Mouse (Mus musculus): Measurements from ENCODE around the gene Zfp638. TPM values are rescaled to one million over a fixed set of nuclear protein-coding genes. Genes with fewer than 3 reads are reported as not detected.

The Zfp638 gene
- polyA plus RNA-seq, 1 experiment: 12.6 TPM

DNA sequence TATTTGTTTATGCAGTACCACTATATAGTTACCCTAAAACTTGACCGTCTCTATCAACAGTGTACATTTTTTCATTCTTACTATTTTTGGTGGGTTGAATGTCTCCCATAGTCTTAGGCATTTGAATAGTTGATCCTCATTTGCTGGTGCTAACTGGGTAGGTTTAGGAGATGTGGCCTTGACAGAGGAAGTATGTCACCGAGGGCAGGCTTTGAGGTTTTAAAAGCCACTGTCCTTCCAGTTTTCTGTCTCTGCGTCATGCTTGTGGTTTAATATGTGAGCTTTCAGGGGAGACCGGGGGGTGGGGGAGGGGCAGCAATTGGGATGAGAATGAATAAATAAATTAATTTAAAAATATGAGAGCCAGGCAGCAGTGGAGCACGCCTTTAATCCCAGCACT, 24.3 kb downstream of the Zfp638 start:
- no peak for TF ChIP-seq CTCF (IDR thresholded peaks at IDR 0.05; ENCODE audit: control insufficient read depth, insufficient read depth, insufficient replicate concordance, low read depth, low read length)
- TF ChIP-seq POLR2A (IDR thresholded peaks at IDR 0.05; ENCODE audit: control insufficient read depth, low read depth, low read length): no peak
- no peaks in the 10 kb centered on the region for H3K27me3 ChIP-seq (ENCODE audit: control insufficient read depth, insufficient read depth, low read length)
- H3K4me1 ChIP-seq (ENCODE audit: control insufficient read depth, insufficient read depth, low read length): no peaks in the 10 kb centered on the region
- H3K4me3 ChIP-seq (ENCODE audit: control insufficient read depth, low read depth, low read length): no peak overlapping the region
- H3K36me3 ChIP-seq (ENCODE audit: control insufficient read depth, insufficient read depth, low read length): no peaks in the 10 kb centered on the region
- H3K27ac ChIP-seq (ENCODE audit: control insufficient read depth, insufficient read depth, low read depth, low read length): no peak overlapping the region

DNA sequence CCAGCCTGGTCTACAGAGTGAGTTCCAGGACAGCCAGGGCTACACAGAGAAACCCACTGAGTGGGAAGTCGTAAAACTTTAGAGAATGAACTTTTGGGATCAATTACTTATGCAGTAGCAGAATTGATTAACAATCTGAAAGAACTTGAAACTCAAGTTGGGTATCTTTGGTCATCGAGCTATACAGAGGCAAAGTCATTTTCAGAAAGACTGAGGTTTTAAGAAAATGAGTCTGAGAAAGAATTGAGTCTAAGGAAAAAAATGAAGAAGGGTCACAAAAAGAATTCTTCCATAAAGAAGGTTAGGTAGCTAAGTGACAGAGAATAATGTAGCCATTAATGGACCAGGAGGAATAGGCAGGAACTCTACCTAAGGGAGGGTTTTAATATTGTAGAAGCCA, 24.8 kb downstream of the Zfp638 start:
- H3K27ac ChIP-seq (ENCODE audit: control insufficient read depth, insufficient read depth, low read depth, low read length): no peak overlapping the region
- TF ChIP-seq CTCF (IDR thresholded peaks at IDR 0.05; ENCODE audit: control insufficient read depth, insufficient read depth, insufficient replicate concordance, low read depth, low read length) (no peak), POLR2A (IDR thresholded peaks at IDR 0.05; ENCODE audit: control insufficient read depth, low read depth, low read length) (no peak)

DNA sequence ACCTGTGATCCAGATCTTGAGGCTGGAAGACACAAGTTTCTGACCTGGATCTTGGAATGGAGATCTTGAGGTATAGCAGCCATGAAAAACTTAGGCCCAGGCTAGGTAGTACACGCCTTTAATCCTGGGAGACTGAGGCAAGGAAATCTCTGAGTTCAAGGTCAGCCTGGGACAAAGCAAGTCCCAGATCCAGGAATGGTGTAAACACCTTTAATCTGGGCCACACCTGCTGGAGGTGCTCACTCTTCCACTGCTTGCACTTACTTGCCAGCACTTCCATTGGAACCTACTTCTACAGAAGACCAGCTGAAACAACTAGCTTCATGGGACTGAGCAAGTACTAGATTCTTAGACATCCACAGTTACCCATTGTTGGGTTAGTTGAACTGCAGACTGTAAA, 26.2 kb downstream of the Zfp638 start:
- no peaks in the 10 kb centered on the region for H3K27me3 ChIP-seq (ENCODE audit: control insufficient read depth, insufficient read depth, low read length)
- H3K4me3 ChIP-seq (ENCODE audit: control insufficient read depth, low read depth, low read length): no peak overlapping the region
- no peaks in the 10 kb centered on the region for H3K36me3 ChIP-seq (ENCODE audit: control insufficient read depth, insufficient read depth, low read length)
- no peak overlapping the region for H3K27ac ChIP-seq (ENCODE audit: control insufficient read depth, insufficient read depth, low read depth, low read length)
- no peaks in the 10 kb centered on the region for H3K4me1 ChIP-seq (ENCODE audit: control insufficient read depth, insufficient read depth, low read length)
- TF ChIP-seq CTCF (IDR thresholded peaks at IDR 0.05; ENCODE audit: control insufficient read depth, insufficient read depth, insufficient replicate concordance, low read depth, low read length): no peak
- no peak for TF ChIP-seq POLR2A (IDR thresholded peaks at IDR 0.05; ENCODE audit: control insufficient read depth, low read depth, low read length)

More for the DNA sequence above, 24.8 kb downstream of the Zfp638 start:
- Histone ChIP-seq H3K27me3 (ENCODE audit: control insufficient read depth, insufficient read depth, low read length) (no peaks in the 10 kb centered on the region), H3K36me3 (ENCODE audit: control insufficient read depth, insufficient read depth, low read length) (no peaks in the 10 kb centered on the region), H3K4me3 (ENCODE audit: control insufficient read depth, low read depth, low read length) (no peak overlapping the region), H3K4me1 (ENCODE audit: control insufficient read depth, insufficient read depth, low read length) (no peaks in the 10 kb centered on the region)

DNA sequence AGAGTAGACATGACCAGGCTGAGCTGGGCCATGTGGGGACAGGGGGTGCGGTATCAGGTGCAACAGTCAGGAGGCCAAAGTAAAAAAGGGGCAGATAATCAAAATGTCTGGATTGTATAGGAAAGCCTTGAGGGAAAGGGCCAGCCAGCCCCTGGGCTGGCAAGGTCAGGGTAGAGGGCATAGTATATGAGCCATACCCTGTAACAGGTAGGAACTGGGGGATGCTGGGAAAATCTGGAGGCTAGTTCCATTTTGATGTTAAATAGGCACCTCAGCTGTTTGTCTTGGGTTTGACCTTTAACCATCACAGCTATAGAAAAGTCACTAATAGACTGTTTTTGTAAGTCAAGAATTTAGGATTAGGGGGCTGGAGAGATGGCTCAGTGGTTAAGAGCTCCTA, 26.7 kb downstream of the Zfp638 start:
- Histone ChIP-seq H3K27ac (ENCODE audit: control insufficient read depth, insufficient read depth, low read depth, low read length) (no peak overlapping the region), H3K4me3 (ENCODE audit: control insufficient read depth, low read depth, low read length) (no peak overlapping the region), H3K27me3 (ENCODE audit: control insufficient read depth, insufficient read depth, low read length) (no peaks in the 10 kb centered on the region), H3K36me3 (ENCODE audit: control insufficient read depth, insufficient read depth, low read length) (no peaks in the 10 kb centered on the region), H3K4me1 (ENCODE audit: control insufficient read depth, insufficient read depth, low read length) (no peaks in the 10 kb centered on the region)
- TF ChIP-seq POLR2A (IDR thresholded peaks at IDR 0.05; ENCODE audit: control insufficient read depth, low read depth, low read length) (no peak), CTCF (IDR thresholded peaks at IDR 0.05; ENCODE audit: control insufficient read depth, insufficient read depth, insufficient replicate concordance, low read depth, low read length) (no peak)

DNA sequence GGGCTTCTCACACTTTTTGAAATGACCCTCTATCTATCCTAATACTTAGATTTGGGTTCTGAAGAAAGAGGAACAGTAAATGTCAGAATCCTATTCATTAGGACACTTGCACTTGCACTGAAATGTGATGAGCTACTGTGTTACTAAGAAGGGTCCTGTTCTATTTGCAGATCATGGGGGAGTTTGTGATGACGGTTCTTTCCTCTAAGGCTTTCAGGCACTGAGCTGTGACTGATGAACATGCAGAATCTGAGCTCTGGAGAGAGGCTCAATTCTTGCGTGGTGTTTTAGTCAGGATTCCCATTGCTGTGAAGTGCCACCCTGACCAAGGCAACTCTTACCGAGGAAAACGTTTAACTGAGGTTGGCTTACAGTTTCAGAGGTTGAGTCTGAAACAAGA, 32.2 kb downstream of the Zfp638 start:
- H3K4me1 ChIP-seq (ENCODE audit: control insufficient read depth, insufficient read depth, low read length): no peaks in the 10 kb centered on the region
- no peaks in the 10 kb centered on the region for H3K27me3 ChIP-seq (ENCODE audit: control insufficient read depth, insufficient read depth, low read length)
- no peak overlapping the region for H3K4me3 ChIP-seq (ENCODE audit: control insufficient read depth, low read depth, low read length)
- TF ChIP-seq POLR2A (IDR thresholded peaks at IDR 0.05; ENCODE audit: control insufficient read depth, low read depth, low read length) (no peak), CTCF (IDR thresholded peaks at IDR 0.05; ENCODE audit: control insufficient read depth, insufficient read depth, insufficient replicate concordance, low read depth, low read length) (no peak)
- H3K27ac ChIP-seq (ENCODE audit: control insufficient read depth, insufficient read depth, low read depth, low read length): no peak overlapping the region
- no peaks in the 10 kb centered on the region for H3K36me3 ChIP-seq (ENCODE audit: control insufficient read depth, insufficient read depth, low read length)

DNA sequence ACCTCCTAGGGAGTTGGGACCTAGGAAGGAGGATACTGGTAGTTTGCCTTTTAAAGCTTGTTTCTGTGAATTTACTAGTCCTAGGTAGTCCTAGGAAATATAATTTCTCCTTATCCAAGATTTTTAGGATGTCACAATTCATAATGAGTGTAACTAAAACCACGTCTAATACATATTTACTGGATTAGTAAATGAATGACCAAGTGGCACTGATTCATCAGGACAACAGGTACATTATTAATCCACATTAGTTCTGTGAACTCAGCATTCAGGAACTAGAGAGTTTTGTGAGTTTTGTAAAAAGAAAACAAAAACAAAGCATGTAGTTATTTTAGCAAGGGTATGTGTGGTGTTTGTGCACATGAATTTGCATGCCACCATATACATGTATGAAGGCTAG, 38.4 kb downstream of the Zfp638 start:
- Histone ChIP-seq H3K27ac (ENCODE audit: control insufficient read depth, insufficient read depth, low read depth, low read length) (no peak overlapping the region), H3K4me1 (ENCODE audit: control insufficient read depth, insufficient read depth, low read length) (no peaks in the 10 kb centered on the region), H3K27me3 (ENCODE audit: control insufficient read depth, insufficient read depth, low read length) (no peaks in the 10 kb centered on the region), H3K36me3 (ENCODE audit: control insufficient read depth, insufficient read depth, low read length) (no peaks in the 10 kb centered on the region), H3K4me3 (ENCODE audit: control insufficient read depth, low read depth, low read length) (no peak overlapping the region)
- TF ChIP-seq POLR2A (IDR thresholded peaks at IDR 0.05; ENCODE audit: control insufficient read depth, low read depth, low read length) (no peak), CTCF (IDR thresholded peaks at IDR 0.05; ENCODE audit: control insufficient read depth, insufficient read depth, insufficient replicate concordance, low read depth, low read length) (no peak)

DNA sequence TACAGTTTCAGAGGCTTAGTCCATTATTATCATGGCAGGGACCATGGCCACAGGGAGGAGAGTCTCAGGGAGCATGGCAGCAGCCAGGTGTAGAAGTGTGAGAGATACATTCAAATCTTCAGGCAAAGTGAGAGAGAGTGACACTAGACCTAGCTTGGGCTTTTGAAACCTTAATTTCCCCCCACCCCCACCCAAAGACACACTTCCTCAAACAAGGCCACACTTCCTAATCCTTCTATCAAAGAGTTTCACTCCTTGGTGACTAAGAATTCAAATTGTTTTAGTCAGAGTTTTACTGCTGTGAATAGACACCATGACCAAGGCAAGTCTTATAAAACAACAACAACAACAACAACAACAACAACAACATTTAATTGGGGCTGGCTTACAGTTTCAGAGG, 39.8 kb downstream of the Zfp638 start:
- Histone ChIP-seq H3K4me1 (ENCODE audit: control insufficient read depth, insufficient read depth, low read length) (no peaks in the 10 kb centered on the region), H3K27ac (ENCODE audit: control insufficient read depth, insufficient read depth, low read depth, low read length) (no peak overlapping the region), H3K27me3 (ENCODE audit: control insufficient read depth, insufficient read depth, low read length) (no peaks in the 10 kb centered on the region), H3K36me3 (ENCODE audit: control insufficient read depth, insufficient read depth, low read length) (no peaks in the 10 kb centered on the region), H3K4me3 (ENCODE audit: control insufficient read depth, low read depth, low read length) (no peak overlapping the region)
- TF ChIP-seq CTCF (IDR thresholded peaks at IDR 0.05; ENCODE audit: control insufficient read depth, insufficient read depth, insufficient replicate concordance, low read depth, low read length) (no peak), POLR2A (IDR thresholded peaks at IDR 0.05; ENCODE audit: control insufficient read depth, low read depth, low read length) (no peak)

DNA sequence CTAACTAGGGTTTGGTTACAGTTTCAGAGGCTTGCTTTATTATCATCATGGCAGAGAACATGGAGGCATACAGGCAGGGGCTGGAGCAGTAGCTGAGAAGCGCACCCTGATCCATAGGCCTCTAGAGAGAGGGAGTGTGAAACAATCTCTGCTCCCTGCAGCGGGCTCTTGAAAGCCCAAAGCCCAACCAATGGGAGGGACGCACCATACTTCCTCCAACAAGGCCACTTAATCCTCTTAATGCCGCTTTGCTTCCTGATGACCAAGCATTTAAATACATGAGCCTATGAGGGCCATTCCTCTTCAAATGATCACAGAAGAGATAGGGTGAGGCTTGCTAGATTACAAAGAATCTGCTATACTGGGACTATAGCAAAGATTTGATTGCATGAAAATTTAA, 41.5 kb downstream of the Zfp638 start:
- Histone ChIP-seq H3K36me3 (ENCODE audit: control insufficient read depth, insufficient read depth, low read length) (no peaks in the 10 kb centered on the region), H3K4me1 (ENCODE audit: control insufficient read depth, insufficient read depth, low read length) (no peaks in the 10 kb centered on the region)

More for the DNA sequence above, 41.5 kb downstream of the Zfp638 start:
- no peak for TF ChIP-seq POLR2A (IDR thresholded peaks at IDR 0.05; ENCODE audit: control insufficient read depth, low read depth, low read length)
- no peak for TF ChIP-seq CTCF (IDR thresholded peaks at IDR 0.05; ENCODE audit: control insufficient read depth, insufficient read depth, insufficient replicate concordance, low read depth, low read length)
- H3K4me3 ChIP-seq (ENCODE audit: control insufficient read depth, low read depth, low read length): no peak overlapping the region
- no peaks in the 10 kb centered on the region for H3K27me3 ChIP-seq (ENCODE audit: control insufficient read depth, insufficient read depth, low read length)
- H3K27ac ChIP-seq (ENCODE audit: control insufficient read depth, insufficient read depth, low read depth, low read length): no peak overlapping the region
